Mouse (Mus musculus): ENCODE data around the gene Plekha1.

The Plekha1 gene

DNA sequence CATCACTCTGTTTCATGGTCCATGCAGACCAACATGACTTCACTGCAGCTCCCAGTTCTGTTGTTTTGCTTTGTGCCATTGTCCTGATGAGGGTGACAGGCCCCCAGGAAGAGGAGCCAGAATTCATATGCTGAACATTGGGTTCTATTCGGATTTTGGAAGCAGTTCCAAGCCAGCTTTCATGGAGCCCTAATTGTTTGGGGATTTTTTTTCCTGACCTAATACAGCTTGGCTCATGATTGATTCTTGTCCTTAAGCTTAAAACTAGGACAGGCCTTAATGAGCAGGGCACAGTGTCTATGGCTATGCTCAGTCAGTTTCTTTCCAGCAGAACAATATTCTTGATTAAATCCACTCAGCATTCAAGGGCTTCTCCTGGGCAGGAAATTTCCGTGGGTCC is 52.7 kb downstream of the Plekha1 start:
- peak in 1 of 2 experiments; percentile 49 for DNase-seq (ENCODE audit: low spot score in 2 of 2)

DNA sequence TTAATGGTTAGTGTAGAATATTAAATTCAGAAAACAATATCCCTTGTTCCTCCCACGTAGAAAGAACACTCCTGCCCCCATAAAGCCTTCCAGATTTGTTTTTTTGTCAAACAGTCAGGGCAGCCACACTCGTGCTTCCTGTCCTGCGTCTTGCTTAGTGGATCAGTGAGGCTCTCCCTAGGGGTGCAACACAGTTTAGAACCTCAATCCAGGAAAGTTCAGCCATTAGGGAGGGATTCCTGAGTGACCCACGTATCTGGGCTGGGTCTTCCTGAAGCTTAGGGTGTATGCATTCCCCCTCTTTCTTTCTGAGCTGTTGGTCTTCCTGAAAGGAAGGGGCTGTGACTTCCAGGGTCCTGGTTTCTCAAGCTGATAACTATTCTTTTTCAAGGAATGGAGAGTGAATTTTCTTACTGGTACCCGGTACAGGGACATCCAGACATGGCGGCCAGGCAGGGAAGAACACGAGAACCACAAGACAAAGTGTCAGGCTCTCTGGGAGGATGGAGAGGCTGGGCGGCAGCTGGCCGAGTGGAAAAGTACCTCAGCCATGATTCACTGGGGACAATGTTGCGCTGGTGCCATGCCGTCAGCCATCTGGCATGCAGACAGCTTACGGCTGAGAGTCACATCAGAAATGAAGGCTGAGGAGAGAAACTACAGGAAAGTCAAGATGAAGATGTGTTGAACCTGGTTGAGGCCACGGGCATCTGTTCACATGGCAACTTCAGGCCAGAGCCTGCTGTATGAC is 57.6 kb downstream of the Plekha1 start:
- DNase-seq (ENCODE audit: low spot score in 2 of 2), result peak in 1 of 2 experiments; percentile 57

DNA sequence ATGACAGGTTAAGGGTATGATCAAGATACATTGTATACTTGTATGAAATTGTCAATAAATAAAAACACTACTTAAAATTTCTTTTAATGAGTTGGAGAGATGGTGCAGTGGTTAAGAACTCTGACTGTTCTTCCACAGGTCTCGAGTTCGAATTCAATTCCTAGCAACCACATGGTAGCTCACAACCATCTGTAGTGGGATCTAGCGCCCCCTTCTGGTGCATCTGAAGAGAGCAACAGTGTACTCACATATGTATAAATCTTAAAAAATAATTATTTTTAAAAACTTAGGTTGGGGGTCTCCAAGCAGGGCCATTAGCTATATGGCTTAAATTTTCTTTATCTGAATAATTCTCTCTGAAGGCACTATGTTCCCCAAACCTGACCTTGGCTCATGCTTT is 64.8 kb downstream of the Plekha1 start:
- DNase-seq (ENCODE audit: low spot score in 2 of 2), result no peak

DNA sequence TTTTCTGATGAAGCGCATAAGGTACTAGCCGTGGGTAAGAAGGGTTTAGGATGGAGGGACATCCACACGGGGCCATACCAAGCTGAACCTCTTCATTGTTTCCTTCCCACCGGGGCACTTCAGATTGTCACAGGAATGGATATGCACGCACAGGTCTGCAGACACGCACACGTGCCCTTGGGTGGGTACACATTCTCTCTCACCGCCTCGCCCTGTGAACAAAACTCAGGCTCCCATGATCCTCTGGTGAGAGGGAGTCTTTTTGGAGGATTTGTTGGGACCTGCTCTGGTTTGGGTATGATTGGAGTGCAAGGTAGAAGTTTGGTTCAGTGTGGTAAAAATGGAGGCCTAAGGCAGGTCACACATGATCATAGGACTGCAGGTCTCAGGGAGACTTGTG is 67.4 kb downstream of the Plekha1 start:
- DNase-seq (ENCODE audit: low spot score in 2 of 2), result no peak

DNA sequence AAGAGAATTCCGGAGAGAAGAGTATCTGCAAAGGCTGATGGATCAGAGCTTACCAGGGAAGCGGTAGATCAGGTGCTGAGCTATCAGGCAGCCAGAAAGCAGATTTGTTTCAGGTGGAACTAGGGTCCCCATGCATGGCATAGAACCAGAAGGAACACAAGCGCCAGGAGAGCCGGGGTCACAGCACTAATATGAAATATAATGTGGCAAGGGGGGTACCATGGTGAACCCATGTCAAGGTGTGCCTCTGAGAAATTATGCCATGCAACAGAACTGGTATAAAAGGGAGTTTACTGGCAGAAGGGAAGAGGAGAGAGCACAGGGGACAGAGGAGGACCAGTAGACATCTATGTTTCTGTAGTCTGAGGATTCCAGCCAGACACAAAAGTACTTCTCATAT is 69.1 kb downstream of the Plekha1 start:
- DNase-seq (ENCODE audit: low spot score in 2 of 2), result no peak

DNA sequence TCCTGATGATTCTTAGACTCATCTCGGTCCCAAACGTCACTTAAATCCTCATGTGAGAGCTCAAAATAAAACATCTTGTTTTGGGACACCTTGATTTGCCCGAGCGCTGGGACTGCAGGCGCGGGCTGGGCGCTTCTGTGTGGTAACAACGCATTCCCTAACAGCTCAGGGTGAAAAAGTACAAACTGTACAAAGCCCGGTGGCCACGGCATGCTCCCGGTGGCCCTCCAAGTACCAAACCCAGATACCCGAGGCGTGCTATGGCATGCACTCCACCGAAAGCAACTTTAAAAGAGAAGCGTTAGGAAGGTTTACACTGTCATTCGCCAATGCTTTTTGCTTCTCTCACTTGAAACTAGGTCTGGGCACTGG is 69.9 kb downstream of the Plekha1 start:
- DNase-seq (ENCODE audit: low spot score in 2 of 2), result no peak

DNA sequence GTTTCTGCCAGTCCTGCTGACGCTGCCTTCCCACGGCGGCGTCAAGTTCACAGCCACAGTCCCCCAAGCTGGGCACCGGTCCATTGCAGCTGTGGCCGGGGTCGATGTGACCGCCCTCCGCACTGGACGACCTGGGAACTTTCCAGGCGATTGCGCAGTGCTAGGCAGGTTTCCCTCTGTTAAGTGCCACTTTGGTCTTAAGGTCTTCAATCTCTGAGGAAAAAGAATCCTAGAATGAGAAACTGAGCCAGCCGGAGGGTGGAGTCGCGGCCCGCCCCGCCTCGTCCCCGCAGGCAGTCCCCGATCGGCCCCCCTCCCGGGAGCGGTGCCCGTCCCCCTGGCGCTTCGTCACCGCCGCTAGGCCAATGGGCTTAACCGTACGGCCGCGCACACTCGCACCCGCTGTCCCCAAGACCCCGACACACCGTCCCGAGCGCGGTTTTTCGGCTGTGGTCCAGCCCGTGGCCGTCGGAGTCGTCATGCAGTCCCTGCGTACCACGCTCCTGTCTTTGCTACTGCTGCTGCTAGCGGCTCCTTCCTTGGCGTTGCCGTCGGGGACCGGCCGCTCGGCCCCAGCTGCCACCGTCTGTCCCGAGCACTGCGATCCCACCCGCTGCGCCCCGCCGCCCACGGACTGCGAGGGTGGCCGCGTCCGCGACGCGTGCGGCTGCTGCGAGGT is 70.4 kb downstream of the Plekha1 start, which contains the start of gene Htra1:
Gene Htra1, plus strand, starts transcription at position 319 of the 679 bp plus-strand sequence.
- peak in 1 of 2 experiments; percentile 64 for DNase-seq (ENCODE audit: low spot score in 2 of 2)

DNA sequence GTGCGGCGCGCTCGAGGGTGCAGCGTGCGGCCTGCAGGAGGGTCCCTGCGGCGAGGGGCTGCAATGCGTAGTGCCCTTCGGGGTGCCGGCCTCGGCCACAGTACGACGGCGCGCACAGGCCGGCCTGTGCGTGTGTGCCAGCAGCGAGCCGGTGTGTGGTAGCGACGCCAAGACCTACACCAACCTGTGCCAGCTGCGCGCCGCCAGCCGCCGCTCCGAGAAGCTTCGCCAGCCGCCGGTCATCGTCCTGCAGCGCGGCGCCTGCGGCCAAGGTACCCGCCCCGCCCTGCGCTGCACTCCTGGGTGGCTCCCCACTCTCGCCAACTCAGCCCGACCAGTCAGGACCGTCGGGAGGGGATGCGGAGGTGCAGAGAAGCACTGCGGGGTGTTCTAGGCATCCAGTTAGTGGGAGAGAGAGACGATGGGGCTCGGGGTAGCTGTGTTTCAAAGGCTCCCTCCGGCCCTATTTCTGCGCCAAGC is 71.0 kb downstream of the Plekha1 start:
- DNase-seq (ENCODE audit: low spot score in 2 of 2), result no peak

DNA sequence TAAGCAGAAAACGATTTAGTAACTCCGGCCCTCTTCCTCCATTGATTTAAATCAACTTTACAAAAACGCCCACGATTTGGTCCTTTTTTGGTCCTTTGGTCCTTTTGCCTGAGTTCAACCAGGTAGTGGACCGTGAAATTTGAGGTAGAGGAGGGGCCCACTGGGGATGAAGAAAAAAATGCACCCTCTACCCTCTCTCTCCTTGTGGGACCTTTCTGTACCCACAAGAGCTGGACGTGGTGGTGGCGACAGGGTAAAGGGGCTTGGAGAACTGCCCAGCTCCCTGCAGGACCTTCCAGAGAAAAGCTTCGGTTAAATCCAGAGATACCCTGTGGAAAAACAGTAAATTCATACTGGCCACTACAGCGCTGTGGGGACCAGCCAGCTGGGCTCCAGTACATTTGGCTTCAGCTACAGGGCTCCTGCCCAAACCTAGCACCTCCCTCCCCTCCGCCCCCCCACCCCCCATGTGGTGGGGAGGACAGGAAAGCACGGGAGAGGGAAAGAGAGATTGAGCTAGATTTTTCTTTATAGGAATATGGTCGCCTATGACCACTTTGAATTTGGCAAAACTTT is 71.8 kb downstream of the Plekha1 start:
- DNase-seq (ENCODE audit: low spot score in 2 of 2), result no peak

DNA sequence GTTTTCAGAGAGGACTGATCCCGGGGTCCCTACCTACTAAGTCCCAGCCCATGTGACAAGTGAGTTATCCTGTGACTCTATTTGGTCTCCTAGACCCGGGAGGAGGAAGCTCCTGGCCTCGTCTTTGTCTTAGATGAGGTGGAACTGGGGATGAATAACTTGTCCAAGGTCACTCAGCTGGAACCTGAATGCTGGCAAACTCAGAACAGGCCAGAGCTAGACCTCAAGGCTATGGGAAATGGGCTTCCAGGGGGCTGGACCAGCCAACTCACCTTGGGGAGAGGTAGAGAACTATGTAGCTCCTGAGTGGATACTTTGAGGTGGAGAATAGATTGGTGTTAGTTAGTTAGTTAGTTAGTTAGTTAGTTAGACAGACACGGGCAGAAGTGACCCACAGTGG is 72.4 kb downstream of the Plekha1 start:
- no peak for DNase-seq (ENCODE audit: low spot score in 2 of 2)

DNA sequence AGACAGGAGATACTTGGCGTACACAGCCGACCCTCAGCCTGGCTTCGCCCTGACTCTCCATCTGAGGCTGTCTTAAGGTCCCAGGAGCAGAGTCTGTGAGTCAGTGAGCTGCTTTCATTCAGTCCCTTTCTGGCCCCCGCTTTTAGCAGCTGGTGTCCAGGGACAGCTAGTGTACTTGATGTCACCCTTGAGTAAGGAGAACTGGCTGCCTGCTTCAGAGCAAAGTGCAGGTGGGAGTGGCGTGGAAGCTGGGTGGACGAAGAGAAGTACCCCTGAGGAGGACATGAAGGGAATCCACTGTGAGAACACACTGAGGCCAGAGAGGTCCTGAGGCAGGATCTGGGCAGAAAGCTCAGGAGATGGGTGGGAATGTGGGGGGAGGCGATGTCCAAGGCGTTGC is 73.3 kb downstream of the Plekha1 start:
- no peak for DNase-seq (ENCODE audit: low spot score in 2 of 2)

DNA sequence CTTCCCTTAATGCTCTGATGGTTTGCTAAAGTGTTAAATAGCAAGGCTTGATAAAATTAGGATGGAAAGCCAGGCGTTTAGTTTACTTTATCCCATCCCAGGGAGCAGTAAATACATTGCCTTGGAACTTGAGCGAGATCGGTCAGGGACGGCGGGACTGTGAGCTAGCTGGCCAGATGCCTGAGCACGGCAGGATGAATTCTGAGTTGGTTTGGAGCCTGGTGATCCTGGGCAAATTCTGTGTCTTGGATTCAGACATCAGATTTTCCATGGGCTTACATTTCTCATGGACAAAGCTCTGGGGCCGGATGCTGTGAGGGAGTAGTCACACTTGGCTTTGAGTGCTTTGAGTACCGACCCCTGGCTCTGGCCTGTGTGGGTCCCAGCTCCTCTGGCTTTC is 75.2 kb downstream of the Plekha1 start:
- DNase-seq (ENCODE audit: low spot score in 2 of 2), result no peak

DNA sequence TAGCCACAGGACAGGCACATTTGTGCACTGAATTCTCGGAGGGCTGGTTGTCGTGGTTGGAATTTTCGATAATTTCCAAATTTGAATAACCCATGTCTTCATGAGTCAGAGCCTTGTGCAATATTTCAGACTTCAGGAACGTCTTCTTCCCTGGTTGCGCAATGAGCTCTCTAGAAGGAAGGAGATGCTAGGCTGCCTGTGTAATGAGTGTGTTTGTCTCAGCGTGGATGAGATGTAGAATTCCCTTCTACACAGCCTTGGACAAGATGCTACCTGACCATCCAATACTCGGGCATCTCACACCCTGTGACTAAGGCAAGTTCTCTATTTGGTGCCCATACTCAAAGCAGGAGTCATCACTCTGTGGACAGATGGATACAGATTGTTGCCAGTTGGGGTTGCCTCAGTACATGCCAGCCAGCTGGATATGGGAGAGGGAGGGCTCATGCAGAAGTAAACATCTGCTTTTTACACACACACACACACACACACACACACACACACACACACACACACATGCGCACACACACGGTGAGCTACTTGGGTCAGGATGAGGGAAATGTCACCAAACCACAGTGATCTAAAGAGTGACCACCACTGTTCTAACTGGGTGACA is 77.8 kb downstream of the Plekha1 start:
- DNase-seq (ENCODE audit: low spot score in 2 of 2), result no peak

DNA sequence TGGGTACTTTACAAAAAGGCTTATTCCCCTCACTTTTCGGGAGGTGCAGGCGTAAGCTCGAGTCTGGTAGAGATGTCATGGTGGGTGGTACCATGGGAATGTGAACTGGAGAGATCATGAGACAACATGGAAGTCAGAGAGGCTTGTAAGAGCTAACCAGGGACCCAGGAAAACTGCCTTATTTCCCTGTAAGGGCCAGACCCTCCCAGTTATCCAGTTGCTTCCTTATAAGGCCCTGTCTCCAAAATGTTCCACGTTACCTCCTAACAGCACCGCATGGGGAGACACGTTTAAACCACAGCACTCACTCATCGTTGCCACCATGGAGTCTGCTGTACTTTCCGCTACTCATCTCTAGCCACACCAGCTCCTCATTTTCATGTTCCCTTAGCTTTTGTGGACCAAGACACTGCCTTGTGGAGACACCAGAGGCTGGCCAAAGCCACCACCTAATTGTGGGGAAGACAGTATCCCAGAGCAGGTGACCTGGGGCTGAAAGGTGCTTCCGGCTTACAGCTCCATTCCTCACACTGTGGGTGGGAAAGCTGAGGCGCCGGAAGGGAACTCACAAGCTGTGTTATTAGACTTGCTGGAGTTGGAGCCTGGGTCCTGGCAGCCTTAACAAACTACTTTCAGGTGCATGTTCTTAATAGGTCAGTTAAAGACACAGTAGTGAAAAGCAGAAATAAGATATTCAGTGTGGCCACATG is 79.4 kb downstream of the Plekha1 start:
- no peak for DNase-seq (ENCODE audit: low spot score in 2 of 2)

DNA sequence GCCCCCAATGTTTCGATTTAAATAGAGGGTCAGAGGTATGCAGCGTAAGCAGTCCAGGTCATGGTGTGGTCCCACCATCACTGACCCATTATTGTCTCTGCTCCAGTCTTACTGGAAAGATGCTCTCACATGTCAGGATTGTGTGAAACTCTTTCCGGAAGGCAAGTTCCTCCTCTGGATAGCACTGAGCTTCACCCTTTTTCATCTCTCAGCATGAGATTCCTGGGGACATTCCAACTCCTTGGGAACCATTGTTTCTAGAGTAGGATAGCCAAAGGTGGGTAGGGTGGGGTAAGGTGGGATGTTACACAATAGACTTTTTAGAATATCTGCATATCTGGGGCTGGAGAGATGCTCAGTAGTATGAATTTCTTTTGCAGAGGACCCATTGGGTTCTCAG is 80.2 kb downstream of the Plekha1 start:
- DNase-seq (ENCODE audit: low spot score in 2 of 2), result no peak

DNA sequence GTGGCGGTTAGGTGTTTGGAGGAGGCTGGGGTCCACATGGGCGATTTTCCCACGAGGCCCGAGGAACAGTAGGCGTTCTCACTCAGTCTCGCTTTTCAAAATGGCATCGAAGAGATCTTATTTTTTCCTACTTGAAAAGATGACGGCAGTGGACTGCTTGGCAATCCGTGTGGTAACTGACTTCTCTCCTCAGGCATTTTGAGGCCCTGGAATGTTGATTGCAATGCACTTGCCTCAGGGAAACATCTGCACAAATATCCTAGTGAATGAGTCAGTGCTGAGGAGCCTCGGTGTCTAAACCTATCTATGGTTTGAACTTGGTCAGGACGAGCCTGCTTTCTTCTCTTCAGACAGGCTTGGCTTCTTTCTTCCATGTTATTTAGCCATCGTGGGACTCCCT is 80.7 kb downstream of the Plekha1 start:
- no peak for DNase-seq (ENCODE audit: low spot score in 2 of 2)

DNA sequence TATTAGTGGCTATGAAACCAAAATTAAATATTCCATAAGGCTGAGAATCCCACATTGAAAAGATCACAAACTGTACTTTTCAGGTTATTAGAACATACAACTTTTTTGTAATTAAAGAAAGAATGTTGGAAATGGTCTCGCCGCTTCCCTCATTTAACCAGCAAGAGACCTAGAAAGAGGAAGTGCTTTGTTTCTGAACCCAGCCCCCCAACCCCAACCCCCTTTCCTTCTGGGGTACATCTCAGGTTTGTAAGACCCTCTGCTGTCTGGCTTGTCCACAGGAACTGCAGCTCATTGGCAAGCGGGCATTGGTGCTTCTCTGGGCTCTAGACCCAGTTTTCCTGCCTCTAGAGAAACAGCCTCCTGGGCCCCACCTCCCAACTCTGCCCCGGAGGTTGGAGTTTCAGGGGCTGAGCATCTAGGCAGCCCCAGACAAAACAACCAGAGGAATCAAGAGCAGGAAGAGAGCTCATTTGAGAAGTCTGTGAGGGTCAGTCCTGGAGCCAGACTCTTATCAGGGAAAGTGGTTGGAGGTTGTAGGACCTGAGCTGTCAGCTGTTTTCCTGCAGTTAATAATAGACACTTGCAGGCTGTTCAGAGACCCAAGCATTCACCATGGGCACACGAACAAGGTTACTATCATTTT is 83.1 kb downstream of the Plekha1 start:
- DNase-seq (ENCODE audit: low spot score in 2 of 2), result no peak

DNA sequence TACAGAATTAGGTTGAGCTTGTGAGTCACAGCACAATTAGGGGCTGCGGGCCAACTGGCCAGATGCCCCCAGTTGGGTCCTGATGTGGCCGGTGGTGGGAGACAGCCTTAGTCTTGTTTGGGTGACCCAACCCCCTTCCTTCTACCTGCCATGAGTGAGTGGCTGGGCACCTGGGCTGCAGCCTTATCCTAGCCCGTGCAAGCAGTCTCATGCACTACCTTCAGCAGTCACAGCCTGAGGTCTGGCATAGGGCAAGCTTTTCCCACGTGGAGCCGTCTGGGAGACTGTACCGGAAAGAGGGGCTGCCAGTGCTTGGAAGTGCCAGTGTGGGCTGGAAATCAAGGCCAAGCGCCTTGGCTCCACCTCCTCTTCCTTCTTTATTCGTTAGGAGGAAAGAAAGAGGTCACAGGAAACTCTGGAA is 83.8 kb downstream of the Plekha1 start:
- DNase-seq (ENCODE audit: low spot score in 2 of 2), result peak in 1 of 2 experiments; percentile 47

DNA sequence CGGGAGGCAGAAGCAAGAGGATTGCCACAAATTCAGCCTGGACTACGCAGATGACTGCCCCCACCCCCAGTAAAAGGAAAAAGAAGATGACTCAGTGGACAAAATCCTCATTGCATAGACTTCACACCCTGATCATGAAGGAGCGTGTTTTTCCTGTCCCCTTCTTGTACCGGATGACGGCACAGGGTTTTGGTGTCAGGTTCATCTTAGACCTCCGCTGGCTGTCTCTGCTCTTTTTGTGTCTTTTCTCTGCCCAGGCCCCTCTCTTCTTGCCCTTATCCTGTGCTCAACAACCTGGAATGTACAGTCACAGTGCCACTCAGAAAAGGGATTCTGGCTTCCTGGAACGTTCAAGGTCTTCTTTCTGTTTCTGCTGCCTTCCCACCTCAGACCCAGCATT is 84.9 kb downstream of the Plekha1 start:
- DNase-seq (ENCODE audit: low spot score in 2 of 2), result no peak

DNA sequence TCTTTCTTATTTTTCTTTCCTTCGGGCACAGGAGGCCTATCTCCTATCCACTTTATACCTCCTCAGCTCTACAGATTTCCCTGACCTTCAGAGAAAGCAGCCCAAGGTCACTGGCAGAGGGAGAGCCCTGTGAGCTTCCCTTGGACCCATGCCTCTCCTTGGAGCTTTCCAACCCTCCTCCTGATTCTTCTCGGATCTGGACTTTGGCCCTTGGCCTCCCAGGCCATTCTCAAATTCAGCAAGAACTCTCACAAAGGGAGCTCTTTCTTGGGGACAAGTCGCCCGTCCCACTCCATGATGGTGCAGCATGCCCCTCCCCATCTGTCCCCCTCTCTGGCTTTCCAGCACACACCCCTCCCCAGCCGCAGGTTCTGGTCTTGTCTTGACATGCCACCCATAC is 85.4 kb downstream of the Plekha1 start:
- no peak for DNase-seq (ENCODE audit: low spot score in 2 of 2)

DNA sequence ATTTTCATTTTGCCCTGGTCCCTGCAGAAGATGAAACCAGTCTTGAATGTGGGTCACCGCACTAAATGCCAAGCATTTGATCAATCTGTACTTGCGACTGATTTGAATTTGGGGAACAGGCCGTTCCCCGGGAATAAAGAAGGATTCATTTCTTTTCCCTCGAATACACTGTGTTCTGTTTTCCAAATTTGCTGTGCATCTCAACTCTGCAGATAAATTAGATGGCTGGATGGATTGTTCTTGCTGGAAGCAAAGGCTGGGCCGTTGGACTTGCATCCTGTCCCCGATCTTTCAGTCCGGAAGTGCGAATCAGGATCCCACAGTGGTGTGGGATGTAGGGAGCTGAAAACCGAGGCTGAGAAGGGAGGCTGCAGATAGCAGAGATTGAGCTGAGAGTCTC is 87.8 kb downstream of the Plekha1 start:
- DNase-seq (ENCODE audit: low spot score in 2 of 2), result peak in 1 of 2 experiments; percentile 39

Data from left cerebral cortex, adult 9 months (tissue).